Mouse (Mus musculus): ENCODE results near the gene Furin. TPM values are rescaled to one million over a fixed set of nuclear protein-coding genes. Genes with fewer than 3 reads are reported as not detected.
A peak's percentile ranks its signal among the peaks of the same experiment; 100 is the strongest.

Gene Furin
- polyA plus RNA-seq, 1 experiment = 8.3 TPM

DNA sequence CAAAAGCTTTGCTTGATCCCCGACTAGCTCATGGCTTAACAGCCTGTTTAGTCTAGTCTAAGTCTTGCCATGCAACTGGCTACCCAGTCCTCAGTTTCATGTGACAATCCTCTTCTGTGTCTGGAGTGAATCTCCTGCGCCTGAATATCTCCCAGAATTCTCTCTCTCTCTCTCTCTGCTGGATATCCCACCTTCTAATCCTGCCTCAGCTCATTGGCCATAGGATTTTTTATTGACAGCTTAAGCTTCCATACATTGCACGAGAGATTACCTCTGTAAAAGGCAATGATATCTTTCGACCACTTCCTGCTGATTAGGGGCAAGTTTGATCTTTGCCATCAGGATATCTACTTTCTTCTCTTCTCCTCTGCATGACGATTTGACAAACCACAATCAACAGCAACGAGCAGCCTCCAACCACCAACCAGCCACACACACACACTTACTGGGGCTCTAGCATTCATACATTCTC, 44.4 kb upstream of the Furin start:
- Histone ChIP-seq H3K4me1 (ENCODE audit: control insufficient read depth, insufficient read depth, low read length) (no peaks in the 10 kb centered on the region), H3K36me3 (ENCODE audit: control insufficient read depth, insufficient read depth, low read length) (no peaks in the 10 kb centered on the region), H3K4me3 (ENCODE audit: control insufficient read depth, low read depth, low read length) (no peak overlapping the region), H3K27me3 (ENCODE audit: control insufficient read depth, insufficient read depth, low read length) (no peaks in the 10 kb centered on the region), H3K27ac (ENCODE audit: control insufficient read depth, insufficient read depth, low read depth, low read length) (no peak overlapping the region)
- TF ChIP-seq CTCF (IDR thresholded peaks at IDR 0.05; ENCODE audit: control insufficient read depth, insufficient read depth, insufficient replicate concordance, low read depth, low read length) = no peak
- no peak for TF ChIP-seq POLR2A (IDR thresholded peaks at IDR 0.05; ENCODE audit: control insufficient read depth, low read depth, low read length)

DNA sequence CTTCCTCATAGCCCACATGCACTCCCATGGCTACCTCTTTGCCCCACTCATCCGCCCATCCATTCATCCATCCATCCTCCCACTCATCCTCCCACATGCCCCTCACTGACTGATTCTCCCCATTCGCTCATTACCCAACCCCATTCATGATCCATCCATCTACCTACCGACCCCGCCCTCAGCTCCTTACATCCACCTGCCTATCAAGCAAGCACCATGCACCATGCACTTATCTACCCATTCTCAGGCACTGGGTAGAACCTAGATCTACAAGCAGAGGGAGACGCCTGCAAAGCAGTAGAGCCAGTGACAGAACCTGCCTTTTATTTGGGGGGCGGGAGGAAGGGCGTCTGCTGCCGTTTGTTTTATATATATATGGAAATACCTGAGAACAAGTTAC, 42.1 kb upstream of the Furin start:
- Histone ChIP-seq H3K4me1 (ENCODE audit: control insufficient read depth, insufficient read depth, low read length) (no peaks in the 10 kb centered on the region), H3K27ac (ENCODE audit: control insufficient read depth, insufficient read depth, low read depth, low read length) (no peak overlapping the region), H3K36me3 (ENCODE audit: control insufficient read depth, insufficient read depth, low read length) (no peaks in the 10 kb centered on the region), H3K27me3 (ENCODE audit: control insufficient read depth, insufficient read depth, low read length) (no peaks in the 10 kb centered on the region), H3K4me3 (ENCODE audit: control insufficient read depth, low read depth, low read length) (no peak overlapping the region)
- no peak for TF ChIP-seq CTCF (IDR thresholded peaks at IDR 0.05; ENCODE audit: control insufficient read depth, insufficient read depth, insufficient replicate concordance, low read depth, low read length)
- TF ChIP-seq POLR2A (IDR thresholded peaks at IDR 0.05; ENCODE audit: control insufficient read depth, low read depth, low read length) = no peak

DNA sequence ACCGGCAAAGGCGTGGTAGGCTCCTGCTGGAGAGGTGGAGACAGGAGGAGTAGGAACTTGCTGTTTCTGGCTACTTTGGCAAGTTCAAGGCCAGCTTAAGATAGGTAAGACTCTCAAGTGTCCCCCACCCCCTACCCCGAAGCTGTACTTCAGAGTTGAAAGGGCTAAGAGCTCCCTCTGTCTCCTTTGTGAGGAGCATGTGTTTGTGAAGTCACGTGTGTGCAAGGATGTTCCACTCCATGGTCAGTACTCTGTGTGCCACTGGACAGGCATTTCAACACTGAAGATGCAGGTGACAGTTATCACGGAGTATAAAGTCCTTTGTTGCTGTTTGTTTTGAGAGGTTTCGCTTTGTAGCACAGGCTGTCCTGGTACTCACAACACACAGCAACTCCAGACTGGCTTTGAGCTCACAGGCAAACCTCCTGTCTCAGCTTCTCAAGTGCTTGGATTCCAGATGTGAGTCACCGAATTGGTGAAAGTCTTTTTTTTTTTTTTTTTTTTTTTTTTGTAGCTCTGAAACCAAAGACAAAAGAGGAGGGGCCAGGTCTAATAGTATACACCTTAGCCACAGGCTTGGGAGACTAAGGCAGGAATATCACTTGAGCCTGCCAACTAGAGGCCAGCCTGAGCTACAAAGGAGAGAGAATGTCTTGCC, 41.1 kb upstream of the Furin start:
- H3K27ac ChIP-seq (ENCODE audit: control insufficient read depth, insufficient read depth, low read depth, low read length) = no peak overlapping the region
- H3K4me3 ChIP-seq (ENCODE audit: control insufficient read depth, low read depth, low read length) = no peak overlapping the region
- no peaks in the 10 kb centered on the region for H3K36me3 ChIP-seq (ENCODE audit: control insufficient read depth, insufficient read depth, low read length)
- TF ChIP-seq POLR2A (IDR thresholded peaks at IDR 0.05; ENCODE audit: control insufficient read depth, low read depth, low read length) = no peak
- no peak for TF ChIP-seq CTCF (IDR thresholded peaks at IDR 0.05; ENCODE audit: control insufficient read depth, insufficient read depth, insufficient replicate concordance, low read depth, low read length)
- no peaks in the 10 kb centered on the region for H3K27me3 ChIP-seq (ENCODE audit: control insufficient read depth, insufficient read depth, low read length)
- H3K4me1 ChIP-seq (ENCODE audit: control insufficient read depth, insufficient read depth, low read length) = no peaks in the 10 kb centered on the region

DNA sequence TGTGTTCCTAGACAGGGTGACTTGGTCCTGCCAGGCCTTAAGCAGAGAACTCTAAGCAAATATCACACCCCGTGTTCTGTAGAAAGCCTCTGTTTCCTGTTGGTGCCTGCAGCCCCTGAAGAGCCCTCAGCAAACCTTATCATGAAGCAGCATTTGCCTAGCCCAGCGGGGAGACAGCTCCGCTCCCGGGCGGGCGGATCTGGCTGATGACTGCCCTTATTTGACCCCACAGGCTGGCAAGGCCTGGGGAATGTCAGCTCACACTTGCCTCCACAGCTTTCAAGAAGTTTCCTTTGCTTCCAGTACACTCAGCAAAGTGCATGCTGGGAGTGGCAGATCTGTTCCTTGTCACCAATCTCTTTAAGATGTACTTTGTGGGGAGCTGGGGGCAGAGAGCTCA, 40.3 kb upstream of the Furin start:
- Histone ChIP-seq H3K27me3 (ENCODE audit: control insufficient read depth, insufficient read depth, low read length) (no peaks in the 10 kb centered on the region), H3K4me3 (ENCODE audit: control insufficient read depth, low read depth, low read length) (no peak overlapping the region), H3K27ac (ENCODE audit: control insufficient read depth, insufficient read depth, low read depth, low read length) (0 out of 2 replicates have a peak overlapping the region, but pooled peaks have one; percentile 19), H3K4me1 (ENCODE audit: control insufficient read depth, insufficient read depth, low read length) (no peaks in the 10 kb centered on the region), H3K36me3 (ENCODE audit: control insufficient read depth, insufficient read depth, low read length) (no peaks in the 10 kb centered on the region)
- TF ChIP-seq CTCF (IDR thresholded peaks at IDR 0.05; ENCODE audit: control insufficient read depth, insufficient read depth, insufficient replicate concordance, low read depth, low read length) = no peak
- no peak for TF ChIP-seq POLR2A (IDR thresholded peaks at IDR 0.05; ENCODE audit: control insufficient read depth, low read depth, low read length)

DNA sequence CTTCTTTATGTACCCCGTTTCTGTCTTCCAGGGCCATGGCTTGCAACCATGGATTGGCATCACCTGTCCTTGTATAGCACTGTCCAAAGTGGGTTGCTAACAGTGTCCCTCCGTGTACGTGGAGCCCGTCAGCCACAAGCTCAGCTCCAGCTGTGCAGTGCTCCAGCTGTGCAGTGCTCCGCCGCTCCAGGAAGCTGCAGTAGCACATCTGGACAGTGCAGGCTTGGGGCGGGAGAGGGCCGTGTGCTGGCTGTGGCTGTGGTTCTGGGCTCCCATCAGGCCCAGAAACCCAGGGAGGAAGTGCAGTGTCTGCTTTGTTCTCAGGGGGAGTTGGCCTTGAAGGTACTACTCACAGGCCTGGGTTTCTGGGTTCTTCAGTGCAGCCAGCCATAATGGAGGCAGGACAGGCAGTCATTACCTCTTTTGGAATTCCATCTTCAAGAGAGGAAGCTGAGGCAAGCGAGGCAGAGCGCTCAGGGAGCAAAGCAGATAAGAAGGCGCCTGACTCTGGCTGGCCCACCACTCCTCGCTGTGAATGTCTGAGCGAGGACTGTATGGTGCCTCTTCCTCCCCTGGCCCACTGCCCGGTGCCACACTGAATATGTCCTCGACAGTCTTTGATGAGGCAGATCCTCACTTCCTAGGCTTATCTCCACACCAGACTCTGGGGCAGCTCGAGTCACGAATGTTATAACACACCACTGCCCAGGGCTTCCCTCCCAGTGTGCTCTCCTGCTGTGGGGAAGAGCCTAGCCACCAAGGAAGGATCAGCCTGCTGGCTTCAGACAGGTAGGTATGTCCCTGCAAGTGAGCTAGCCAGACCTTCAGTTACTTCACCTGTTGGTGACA, 39.4 kb upstream of the Furin start:
- H3K4me1 ChIP-seq (ENCODE audit: control insufficient read depth, insufficient read depth, low read length) = no peaks in the 10 kb centered on the region
- H3K4me3 ChIP-seq (ENCODE audit: control insufficient read depth, low read depth, low read length) = no peak overlapping the region
- no peaks in the 10 kb centered on the region for H3K36me3 ChIP-seq (ENCODE audit: control insufficient read depth, insufficient read depth, low read length)
- H3K27me3 ChIP-seq (ENCODE audit: control insufficient read depth, insufficient read depth, low read length) = no peaks in the 10 kb centered on the region
- H3K27ac ChIP-seq (ENCODE audit: control insufficient read depth, insufficient read depth, low read depth, low read length) = no peak overlapping the region
- TF ChIP-seq CTCF (IDR thresholded peaks at IDR 0.05; ENCODE audit: control insufficient read depth, insufficient read depth, insufficient replicate concordance, low read depth, low read length) (no peak), POLR2A (IDR thresholded peaks at IDR 0.05; ENCODE audit: control insufficient read depth, low read depth, low read length) (no peak)

DNA sequence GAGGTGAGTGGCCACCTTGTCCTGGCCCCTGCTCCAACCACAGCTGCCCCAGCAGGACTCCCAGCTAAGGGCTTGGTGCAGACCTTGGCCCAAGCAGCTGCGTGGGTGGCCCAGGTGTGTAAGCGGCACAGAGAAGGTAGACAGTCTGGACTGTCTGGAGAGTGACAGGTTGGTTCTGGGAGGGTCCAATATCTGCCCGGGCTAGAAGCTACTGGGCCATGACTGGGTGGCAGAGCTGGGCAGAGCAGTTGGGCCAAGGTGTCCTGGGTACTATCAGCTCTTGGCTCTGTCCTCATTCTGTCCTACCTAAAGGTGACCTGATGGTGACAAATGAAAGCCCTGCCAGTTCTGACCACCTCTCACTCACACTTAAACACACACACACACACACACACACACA, 37.9 kb upstream of the Furin start:
- H3K27ac ChIP-seq (ENCODE audit: control insufficient read depth, insufficient read depth, low read depth, low read length) = no peak overlapping the region

More for the DNA sequence above, 37.9 kb upstream of the Furin start:
- Histone ChIP-seq H3K27me3 (ENCODE audit: control insufficient read depth, insufficient read depth, low read length) (no peaks in the 10 kb centered on the region), H3K36me3 (ENCODE audit: control insufficient read depth, insufficient read depth, low read length) (no peaks in the 10 kb centered on the region), H3K4me1 (ENCODE audit: control insufficient read depth, insufficient read depth, low read length) (peaks cover 6% of the 10 kb centered on the region), H3K4me3 (ENCODE audit: control insufficient read depth, low read depth, low read length) (no peak overlapping the region)
- no peak for TF ChIP-seq POLR2A (IDR thresholded peaks at IDR 0.05; ENCODE audit: control insufficient read depth, low read depth, low read length)
- no peak for TF ChIP-seq CTCF (IDR thresholded peaks at IDR 0.05; ENCODE audit: control insufficient read depth, insufficient read depth, insufficient replicate concordance, low read depth, low read length)
